Mouse (Mus musculus): ENCODE results near the gene Rraga.

The Rraga gene

DNA sequence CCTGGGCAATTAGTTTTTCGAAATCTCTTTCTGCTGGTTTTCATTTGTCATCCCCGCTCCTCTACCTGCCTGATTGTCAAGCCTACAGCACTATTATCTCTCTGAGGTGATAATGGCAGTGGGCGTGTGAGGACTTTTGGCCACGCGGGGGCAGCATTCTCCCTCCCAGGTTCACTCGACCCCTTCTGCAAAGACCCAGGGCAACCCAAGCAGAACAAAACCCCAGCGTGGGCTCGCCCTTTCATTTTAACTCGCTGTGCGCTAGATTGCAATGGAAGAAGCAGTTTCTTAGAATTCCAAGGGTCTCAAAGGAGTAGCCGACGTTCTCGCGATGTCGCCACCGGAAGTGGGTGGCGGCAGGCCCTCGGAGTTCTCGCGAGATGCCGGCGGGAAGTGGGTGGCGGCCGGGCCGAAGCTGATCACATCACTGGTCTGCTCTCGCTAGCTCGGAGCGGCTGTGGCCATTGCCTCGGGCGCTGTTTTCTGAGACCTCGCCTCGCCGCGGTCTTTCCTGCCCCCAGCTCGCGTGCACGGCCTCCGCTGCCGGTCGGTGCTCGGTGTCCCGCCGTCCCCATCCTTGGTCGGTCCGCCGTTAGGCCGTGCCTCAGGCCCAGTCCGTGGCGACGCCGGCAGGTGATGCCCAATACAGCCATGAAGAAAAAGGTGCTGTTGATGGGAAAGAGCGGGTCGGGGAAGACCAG is at the start of gene Rraga:
Rraga (plus strand) TSS at position 386 of the 701 bp plus-strand sequence.
- peak; percentile 97 for DNase-seq (ENCODE audit: low read depth, low spot score)

DNA sequence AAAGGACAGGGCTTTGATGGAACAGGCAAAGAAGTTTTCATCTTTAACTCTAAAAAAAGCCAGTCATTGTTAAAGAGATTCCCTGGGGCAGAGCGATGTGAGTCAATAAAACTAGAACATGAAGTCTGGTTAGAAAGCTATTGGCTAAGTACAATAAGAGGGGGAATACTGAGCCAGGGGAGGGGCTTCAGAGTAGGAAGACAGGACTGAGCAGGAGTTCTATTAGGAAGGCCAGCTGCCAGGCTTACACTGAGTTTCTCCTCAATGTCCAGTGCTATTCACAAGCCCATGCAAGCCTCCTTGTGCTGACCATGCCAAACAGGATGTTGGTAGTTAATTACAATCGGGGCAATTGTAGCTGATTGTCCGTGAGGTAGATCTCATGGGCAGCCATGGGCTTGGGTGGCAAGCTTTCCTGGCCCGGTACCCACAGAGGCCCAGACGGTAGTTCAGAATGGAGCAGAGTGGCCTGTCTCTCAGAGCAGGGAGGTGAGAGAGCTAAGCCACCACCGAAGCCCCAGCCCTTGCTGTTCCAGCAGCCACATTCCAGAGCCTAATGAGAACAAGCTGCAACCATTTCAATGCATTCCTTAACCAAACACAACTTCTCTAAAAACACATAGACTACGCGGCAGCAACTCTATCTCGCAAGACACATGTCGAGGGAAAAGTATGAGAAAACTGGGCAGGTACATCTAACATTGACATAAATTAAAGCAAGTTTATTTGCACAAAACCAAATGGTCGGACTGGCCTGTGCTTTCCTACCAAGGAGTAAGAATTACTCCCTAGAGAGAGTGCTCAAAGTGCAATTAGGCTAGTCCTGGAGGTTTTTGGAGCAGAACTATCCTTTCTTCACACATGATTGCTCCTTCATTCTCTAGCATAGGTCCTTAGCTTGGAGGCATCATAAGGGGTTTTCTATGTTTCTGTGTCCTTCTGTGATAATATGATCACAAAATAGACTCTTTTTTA is 48.0 kb upstream of the Rraga start:
- DNase-seq (ENCODE audit: low read depth, low spot score), result no peak

DNA sequence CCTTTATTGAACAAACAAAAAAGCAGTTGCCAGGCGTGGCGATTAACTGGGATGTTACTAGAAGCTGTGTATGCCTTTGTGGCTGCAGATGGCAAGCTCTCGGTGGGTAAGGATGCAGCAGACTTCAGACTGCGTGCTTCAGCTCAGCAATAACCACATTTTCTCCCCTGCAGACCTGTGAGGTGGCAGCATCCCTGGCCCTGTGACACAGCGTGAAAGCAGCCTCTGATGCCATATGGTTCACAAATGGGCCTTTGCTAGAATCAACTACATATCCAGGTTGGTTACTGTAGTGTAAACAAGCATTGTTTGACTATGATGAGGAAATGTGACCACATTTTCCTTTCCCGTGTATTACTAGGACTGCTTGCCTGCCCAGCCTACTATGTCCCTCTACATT is 46.3 kb upstream of the Rraga start:
- no peak for DNase-seq (ENCODE audit: low read depth, low spot score)

DNA sequence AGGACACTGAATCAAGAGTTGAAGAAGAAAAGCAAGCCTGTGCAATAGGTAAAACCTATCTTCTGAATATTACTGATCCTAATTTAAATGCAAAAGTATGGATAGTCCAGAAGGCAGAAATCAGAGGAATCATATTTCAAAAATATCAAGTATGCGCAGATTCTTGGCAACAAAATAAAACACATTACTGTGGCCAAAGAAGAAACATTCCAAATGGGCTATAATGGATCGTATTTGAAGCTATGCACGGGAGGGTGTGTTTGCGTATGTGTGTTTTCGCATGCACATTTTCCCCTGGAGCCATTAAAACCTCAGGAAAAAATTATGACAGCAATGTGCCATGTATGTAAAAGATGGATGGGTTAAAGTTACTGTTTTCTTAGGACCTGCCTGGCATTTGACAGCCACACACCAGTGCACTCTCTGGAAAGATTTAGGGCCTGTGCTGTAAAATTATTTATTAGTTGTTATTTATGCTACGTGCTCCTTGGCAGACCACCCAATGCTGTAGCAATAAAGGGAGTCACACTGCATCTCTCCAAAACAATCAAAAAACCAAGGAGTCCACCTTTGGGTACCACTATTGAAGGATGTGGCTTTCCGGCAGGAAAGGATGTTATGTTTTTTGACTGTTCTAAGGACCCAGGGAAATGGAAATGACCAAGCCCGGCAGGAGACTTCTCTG is 41.9 kb upstream of the Rraga start:
- no peak for DNase-seq (ENCODE audit: low read depth, low spot score)

GRCm38 (mm10) chr4:86534091-86534481 is 41.4 kb upstream of the Rraga start:
- DNase-seq (ENCODE audit: low read depth, low spot score), result no peak

DNA sequence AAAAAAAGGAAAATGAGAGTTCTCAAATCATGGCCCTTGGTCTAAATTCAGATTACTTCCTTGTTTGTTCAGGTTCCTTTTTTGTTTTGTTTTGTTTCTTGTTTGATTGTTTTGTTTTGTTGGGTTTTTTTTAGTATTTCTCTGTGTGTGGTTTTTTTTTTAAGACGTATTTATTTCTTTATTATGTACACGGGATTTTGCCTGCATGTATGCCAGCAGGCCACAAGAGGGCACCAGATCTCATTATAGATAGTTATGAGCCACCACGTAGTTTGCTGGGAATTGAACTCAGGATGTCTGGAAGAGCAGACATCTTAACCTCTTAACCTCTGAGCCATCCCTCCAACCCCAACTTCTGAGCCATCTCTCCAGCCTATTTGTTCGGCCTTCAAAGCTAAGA is 37.5 kb upstream of the Rraga start:
- DNase-seq (ENCODE audit: low read depth, low spot score), result peak; percentile 70

GRCm38 (mm10) chr4:86538936-86539335 is 36.5 kb upstream of the Rraga start:
- DNase-seq (ENCODE audit: low read depth, low spot score), result no peak

DNA sequence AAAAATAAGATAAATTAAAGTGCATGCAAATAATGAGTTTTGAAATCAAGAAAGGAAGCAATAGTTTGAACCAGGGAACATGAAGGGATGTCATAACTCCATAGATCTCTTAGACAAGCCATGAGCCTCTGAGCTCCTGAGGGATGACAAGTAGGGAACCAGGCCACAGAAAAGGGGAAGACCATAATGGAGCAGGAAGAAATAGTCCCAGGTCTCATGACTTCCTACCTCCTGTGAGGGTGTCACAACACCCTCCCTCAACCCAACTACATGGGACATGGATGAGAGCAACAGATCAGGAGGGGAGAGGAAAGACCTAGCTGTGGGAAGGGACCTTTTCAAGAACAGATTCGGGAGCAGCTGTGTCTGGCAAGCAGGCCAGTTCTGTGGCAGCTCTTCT is 33.9 kb upstream of the Rraga start:
- no peak for DNase-seq (ENCODE audit: low read depth, low spot score)

DNA sequence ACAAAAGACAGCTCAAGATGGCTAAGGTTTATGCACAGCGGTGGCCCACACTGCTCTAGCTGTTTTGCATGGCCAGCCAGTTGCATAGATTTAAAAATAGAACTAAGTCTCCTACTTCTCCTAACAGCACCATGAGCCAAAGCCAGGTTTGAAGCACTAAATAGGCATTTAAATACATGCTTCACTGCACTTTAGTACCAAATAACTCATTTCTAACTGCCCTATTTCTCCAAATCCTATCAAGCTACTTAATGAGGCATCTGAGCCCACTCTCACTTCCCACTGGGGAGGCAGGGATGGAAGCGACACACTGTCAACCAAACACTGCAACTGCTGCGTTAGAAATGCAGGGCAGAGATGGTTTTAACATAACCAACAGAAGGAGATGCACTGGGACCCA is 31.5 kb upstream of the Rraga start:
- no peak for DNase-seq (ENCODE audit: low read depth, low spot score)

GRCm38 (mm10) chr4:86545615-86546014 is 29.9 kb upstream of the Rraga start:
- no peak for DNase-seq (ENCODE audit: low read depth, low spot score)

DNA sequence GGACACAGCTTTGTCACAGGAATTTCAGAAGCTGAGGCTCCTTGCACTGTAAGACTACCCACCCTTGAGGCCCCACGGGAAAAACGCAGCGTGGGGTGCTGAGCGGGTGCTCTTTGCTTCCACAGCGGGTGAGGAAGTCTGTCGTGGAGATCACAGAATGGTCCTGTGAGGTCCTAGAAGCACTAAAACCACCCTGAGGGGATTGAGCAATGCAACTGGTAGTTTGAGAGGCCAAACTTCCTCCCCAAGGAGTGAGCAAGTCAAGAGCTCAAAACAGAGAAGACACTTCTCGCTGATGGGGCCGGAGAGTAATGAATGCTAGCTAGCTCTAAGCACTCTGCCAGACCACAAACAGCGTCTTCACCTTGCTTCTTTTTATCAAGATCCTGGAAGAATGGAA is 27.1 kb upstream of the Rraga start:
- DNase-seq (ENCODE audit: low read depth, low spot score), result no peak

DNA sequence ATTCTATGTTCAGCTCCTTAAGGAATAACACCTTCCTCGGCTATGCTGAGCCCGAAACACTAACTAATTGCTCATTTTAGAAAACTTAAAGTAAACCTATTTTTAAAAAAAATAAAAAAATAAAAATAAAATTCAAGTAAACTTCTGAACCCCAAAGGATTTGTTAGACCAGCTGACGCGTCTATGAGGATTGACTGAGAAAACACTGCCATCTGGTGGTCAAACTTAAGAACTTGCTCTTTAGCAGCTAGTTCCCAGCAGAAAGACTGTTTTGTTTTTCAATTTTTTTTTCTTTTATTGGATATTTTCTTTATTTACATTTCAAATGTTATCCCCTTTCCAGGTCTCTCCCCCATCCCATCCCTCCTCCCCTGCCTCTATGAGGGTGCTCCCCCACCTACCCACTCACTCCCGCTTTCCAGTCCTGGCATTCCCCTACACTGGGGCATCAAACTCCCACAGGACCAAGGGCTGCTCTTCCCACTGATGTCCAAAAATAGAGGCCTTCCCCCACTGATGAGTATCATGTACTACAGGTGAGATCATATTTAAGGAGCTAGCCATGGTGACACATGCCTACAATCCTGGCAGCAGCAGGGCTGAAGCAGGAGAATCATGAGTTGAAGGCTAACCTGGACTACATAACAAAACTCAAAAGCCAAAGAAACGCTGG is 20.3 kb upstream of the Rraga start:
- DNase-seq (ENCODE audit: low read depth, low spot score), result peak; percentile 71

DNA sequence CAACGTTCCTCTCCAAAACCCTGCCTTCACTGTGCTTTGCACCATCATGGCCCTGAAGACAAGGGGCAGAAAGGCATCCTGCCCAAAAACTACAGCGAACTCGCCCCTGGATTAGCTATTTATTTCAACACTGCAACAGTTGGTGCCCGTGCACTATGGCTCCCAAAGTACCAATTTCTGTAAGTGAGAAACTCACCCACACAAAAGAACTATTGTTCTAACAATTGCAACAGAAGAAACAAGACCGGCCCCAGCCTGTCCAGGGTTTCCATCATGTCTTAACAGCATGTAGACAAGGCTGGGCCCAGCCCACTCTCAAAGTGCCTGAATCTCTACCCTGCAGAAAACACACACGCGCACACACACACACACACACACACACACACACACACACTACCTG is 18.1 kb upstream of the Rraga start:
- no peak for DNase-seq (ENCODE audit: low read depth, low spot score)

DNA sequence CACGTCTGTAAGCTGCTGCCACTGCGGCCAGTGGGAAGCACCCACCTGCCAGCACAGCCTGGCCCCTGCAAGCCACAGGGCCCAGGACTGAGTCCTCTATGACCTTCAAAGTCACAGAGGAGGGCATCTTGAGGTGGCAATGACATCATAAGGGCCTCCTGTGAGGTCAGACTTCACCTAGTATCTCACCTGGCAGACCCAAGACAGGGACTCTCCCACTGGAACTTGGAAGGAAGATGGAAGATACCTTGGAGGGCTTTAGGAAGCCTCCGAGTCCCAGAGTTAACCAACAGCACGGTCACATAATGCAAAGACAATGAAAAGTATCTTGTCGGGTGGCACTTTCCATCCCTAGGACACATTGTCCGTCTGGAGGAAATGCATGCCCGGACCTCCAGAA is 17.2 kb upstream of the Rraga start, which contains the start of gene Saxo1:
Saxo1 (minus strand) TSS at position 101 of the 400 bp plus-strand sequence.
- DNase-seq (ENCODE audit: low read depth, low spot score), result no peak

DNA sequence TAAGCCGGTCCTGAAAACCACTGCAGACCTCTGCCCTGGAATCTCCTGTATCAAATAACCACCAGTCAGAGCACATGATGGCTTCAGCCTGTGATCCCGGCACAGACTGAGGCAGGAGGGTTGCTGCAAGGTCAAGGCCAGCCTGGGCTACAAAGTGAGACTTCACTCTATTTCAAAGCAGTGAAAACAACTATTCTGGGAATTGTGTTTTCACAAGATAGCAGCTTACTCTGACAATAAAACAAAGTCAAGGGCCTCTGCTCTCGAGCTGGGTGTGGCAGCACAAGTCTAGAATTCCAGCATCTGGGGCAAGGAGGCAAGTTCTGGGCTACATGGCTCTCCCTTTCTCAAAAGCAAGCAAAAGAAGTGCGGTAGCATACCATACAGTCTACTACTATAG is 16.5 kb upstream of the Rraga start:
- no peak for DNase-seq (ENCODE audit: low read depth, low spot score)

- no peak for DNase-seq (ENCODE audit: low read depth, low spot score)
Measured at GRCm38 (mm10) chr4:86561061-86561460, 14.4 kb upstream of the Rraga start.

DNA sequence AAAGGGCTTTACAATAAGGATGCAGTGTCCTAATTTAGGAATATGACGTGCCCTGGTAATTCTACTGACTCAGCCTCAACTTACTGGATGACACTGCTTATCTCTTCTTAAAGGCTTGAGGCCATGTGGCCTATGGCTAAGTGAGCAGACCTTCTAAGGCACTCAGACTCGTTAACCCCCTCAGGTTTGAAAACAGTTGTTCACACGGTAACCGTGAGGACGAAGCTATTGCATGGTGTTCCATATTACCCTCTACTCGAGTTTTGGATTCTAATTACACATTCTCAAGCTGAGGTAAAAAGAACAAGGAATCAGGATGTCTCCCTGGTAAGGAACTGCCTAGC is 557 bp upstream of the Rraga start:
- no peak for DNase-seq (ENCODE audit: low read depth, low spot score)

DNA sequence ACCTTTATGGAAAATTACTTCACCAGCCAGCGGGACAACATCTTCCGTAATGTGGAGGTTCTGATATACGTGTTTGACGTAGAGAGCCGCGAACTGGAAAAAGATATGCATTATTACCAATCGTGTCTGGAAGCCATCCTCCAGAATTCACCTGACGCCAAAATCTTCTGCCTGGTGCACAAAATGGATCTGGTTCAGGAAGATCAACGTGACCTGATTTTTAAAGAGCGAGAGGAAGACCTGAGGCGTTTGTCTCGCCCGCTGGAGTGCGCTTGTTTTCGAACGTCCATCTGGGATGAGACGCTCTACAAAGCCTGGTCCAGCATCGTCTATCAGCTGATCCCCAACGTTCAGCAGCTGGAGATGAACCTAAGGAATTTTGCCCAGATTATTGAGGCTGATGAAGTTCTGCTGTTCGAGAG is 663 bp downstream of the Rraga start:
- no peak for DNase-seq (ENCODE audit: low read depth, low spot score)

DNA sequence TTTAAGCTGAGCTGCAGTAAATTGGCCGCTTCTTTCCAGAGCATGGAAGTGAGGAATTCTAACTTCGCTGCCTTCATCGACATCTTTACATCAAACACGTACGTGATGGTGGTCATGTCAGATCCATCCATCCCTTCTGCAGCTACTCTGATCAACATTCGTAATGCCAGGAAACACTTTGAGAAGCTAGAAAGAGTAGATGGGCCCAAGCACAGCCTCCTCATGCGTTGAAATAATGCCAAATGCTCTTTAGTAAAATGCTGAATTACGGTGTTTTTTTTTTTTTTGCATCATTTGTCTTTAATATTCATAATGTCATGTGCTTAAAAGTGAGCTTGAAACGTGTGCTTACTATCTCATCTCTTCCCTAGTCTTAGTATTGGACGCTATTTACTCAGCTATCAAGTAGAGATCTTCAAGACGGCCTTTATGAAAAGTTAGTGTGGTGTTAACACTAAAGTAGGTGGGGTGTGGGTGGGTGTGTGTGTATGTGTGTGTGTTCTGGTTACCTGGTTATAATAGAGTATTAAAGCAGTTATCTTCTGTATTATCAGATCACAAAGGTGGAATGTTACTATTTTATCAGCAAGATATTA is 1.3 kb downstream of the Rraga start:
- no peak for DNase-seq (ENCODE audit: low read depth, low spot score)

DNA sequence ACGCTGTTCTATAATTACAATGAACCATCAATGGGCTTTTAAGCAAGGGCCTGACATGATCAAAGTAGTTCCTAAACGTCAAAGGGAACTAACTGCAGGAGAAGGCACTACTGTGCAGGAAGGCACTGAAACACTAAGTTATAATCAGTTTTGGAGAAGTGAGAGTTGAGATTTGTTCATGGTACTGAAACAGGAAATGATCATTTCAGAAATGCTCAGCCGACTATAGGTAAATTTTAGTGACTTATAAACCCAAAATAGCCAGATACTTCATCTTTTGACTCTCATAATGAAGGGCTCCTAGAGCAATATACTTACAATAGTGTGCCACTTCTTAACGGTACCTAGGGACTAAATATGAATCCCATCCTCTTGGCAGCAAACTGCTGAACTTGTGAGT is 4.6 kb downstream of the Rraga start:
- no peak for DNase-seq (ENCODE audit: low read depth, low spot score)

DNA sequence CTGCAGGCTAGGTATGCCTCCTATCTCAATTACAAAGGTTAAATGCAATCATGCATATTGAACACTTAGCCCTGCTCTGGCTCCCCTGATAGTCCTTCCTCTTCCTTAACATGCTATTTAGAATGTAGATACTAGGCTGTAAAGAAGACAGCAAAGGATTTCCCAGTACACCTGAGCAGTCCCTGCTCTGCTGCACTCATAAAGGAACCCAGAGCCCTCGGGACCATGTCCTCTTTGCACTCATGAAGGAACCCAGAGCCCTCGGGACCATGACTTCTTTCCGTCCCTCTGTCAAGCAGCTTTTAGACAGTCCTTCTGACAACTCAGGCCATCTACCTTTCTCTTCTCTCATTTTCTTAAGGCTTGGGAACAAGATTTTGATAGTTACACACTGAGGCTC is 5.1 kb downstream of the Rraga start:
- no peak for DNase-seq (ENCODE audit: low read depth, low spot score)

Measured in CD4-positive, CD25-positive, alpha-beta regulatory T cell, adult 2 months (primary cell).